Mouse (Mus musculus) embryonic facial prominence, embryonic 10.5 days (tissue): ENCODE results near the gene Tada2a. TPM values are rescaled to one million over a fixed set of nuclear protein-coding genes. Genes with fewer than 3 reads are reported as not detected.

ENCODE experiments used
- DNase-seq: peaks from one replicate; pipeline ENCODE4 v3.0.0-alpha.2; 2017; ENCODE audit warnings: low spot score
- H3K27ac ChIP-seq: fragments of 300-500 bp; sonication (generic); replicated peaks from 2 replicates; pipeline ENCODE4 v1.5.1; 2016; ENCODE audit warnings: mild to moderate bottlenecking
- H3K27me3 ChIP-seq: fragments of 300-500 bp; sonication (generic); replicated peaks from 2 replicates; pipeline ENCODE4 v1.6.1; 2016; ENCODE audit warnings: low read depth, mild to moderate bottlenecking; ENCODE audit not compliant: poor library complexity, severe bottlenecking
- H3K36me3 ChIP-seq: fragments of 300-500 bp; sonication (generic); replicated peaks from 2 replicates; pipeline ENCODE4 v1.6.1; 2016; ENCODE audit warnings: mild to moderate bottlenecking, moderate library complexity
- H3K4me1 ChIP-seq: fragments of 300-500 bp; sonication (generic); 2 replicates; pipeline ENCODE4 v1.6.1; 2016
- H3K4me3 ChIP-seq: fragments of 300-500 bp; sonication (generic); 2 replicates; pipeline ENCODE4 v1.5.1; 2016; ENCODE audit warnings: mild to moderate bottlenecking, moderate library complexity
- H3K9me3 ChIP-seq: fragments of 300-500 bp; sonication (generic); 2 replicates; pipeline ENCODE4 v1.6.1; 2016; ENCODE audit warnings: mild to moderate bottlenecking
- WGBS: fragments of 180-500 bp; shearing (Covaris S2); methylation state at CpG from one replicate; pipeline ENCODE4 v1.1.7; 2016; 5-methylcytosine and 5-hydroxymethylcytosine counted together
- polyA plus RNA-seq: library from polyadenylated mRNA; unstranded; fragments of >200 nt; fragmentation: Nextera tagmentation; extraction: Ambion mirVana; gene quantifications from 2 replicates; pipeline ENCODE4 v1.2.1, GENCODE M21; 2016

Tada2a gene
- polyA plus RNA-seq, 1 experiment from 2014 or later: 41.3 TPM

- no peak overlapping the region for H3K4me3 ChIP-seq
- H3K9me3 ChIP-seq: no peaks in the 10 kb centered on the region
- 0 out of 2 replicates have a peak, but pooled peaks cover 3% of the 10 kb centered on the region for H3K36me3 ChIP-seq
- H3K27ac ChIP-seq: no peak overlapping the region
- no peak for DNase-seq
- 83% methylated on average over 10 of the region's 10 CpGs for WGBS
- no peaks in the 10 kb centered on the region for H3K27me3 ChIP-seq
- peaks cover 33% of the 10 kb centered on the region for H3K4me1 ChIP-seq
Observed at GRCm38 (mm10) chr11:84048411-84048810, 81.0 kb downstream of the Tada2a start.

DNA sequence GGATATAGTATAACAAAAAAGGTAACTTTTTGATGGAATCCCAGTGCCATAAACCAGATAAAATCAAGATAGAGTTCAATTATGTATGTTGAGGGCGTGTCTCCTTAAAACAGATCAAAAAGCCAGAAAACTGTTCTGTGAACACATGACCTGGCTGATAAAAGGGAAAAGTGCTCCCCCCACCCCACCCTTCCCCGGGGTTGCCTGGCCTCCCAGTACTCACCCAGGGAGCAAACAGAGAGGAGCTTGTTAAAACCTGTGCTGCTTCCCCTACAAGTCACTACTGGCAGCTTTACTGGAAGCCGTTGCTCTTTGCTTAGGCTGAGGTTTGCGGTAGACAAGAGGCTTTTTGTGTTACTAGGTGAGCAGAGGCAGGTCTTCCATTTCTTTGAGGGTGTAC is 82.1 kb downstream of the Tada2a start:
- no peak overlapping the region for H3K27ac ChIP-seq
- DNase-seq: no peak
- peaks cover 43% of the 10 kb centered on the region for H3K4me1 ChIP-seq

GRCm38 (mm10) chr11:84044988-84045387 is 84.4 kb downstream of the Tada2a start:
- Histone ChIP-seq H3K27ac (0 out of 2 replicates have a peak overlapping the region, but pooled peaks have one; percentile 3), H3K9me3 (no peaks in the 10 kb centered on the region), H3K4me1 (peaks cover 52% of the 10 kb centered on the region), H3K36me3 (peaks cover 18% of the 10 kb centered on the region), H3K27me3 (no peaks in the 10 kb centered on the region), H3K4me3 (no peak overlapping the region)
- WGBS: 36% methylated on average over 1 of the region's 1 CpGs
- no peak for DNase-seq

More for the DNA sequence above, 82.1 kb downstream of the Tada2a start:
- whole genome bisulfite sequencing: 58% methylated on average over 4 of the region's 4 CpGs
- Histone ChIP-seq H3K4me3 (no peak overlapping the region), H3K36me3 (0 out of 2 replicates have a peak, but pooled peaks cover 5% of the 10 kb centered on the region), H3K27me3 (no peaks in the 10 kb centered on the region), H3K9me3 (no peaks in the 10 kb centered on the region)

DNA sequence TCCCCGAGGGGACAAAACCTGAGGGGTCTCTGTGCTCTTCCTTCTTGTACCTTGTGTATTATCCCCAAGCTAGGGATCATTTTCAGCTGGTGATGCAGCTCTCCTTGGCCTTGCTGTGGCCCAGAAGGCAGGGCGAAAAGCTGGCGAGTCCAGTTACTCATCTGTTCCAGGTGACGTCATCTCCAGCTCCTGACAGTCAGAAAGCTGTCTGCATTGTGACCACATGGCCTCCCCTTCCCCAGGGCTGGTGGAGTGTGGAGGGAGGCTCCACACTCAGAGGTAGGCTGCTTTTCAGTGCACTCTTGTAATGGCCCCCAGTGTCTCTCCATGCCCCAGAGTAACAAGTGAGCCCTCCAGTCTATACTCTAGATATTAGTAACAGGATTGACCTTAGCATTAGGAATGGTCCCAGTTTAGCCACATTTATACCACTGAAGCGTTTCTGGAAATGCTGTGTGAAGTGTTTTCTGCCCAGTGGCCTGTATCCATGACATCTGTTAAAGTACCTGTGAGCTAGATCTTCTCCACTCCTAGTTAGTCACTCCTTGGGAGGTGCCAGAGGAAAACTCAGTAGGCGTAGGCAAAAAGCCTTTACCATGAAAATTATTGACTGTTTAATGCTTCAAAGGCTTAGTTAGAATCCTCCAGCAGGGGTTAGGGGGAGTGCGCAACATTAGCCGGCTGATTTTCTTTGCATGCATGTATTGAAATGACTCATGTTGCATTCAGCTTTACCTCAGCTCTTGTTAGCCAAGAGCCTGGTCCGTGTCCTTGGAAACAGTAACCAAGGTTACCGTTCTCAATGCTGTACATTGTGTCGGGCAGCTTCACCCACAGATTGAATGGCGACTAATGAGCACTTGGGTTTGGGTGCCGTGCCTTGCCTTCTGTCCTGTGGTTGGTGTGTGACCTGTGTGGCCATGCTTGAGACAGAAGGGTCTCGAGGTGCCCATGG is 86.3 kb downstream of the Tada2a start:
- Histone ChIP-seq H3K4me3 (peak overlapping the region; percentile 13; the same call in 1 of the 2 replicates), H3K9me3 (no peaks in the 10 kb centered on the region), H3K36me3 (peaks cover 21% of the 10 kb centered on the region), H3K27ac (peak overlapping the region; percentile 76), H3K4me1 (peaks cover 58% of the 10 kb centered on the region), H3K27me3 (no peaks in the 10 kb centered on the region)
- peak; percentile 70 for DNase-seq
- WGBS: 55% methylated on average over 14 of the region's 14 CpGs

GRCm38 (mm10) chr11:84040621-84041020 is 88.8 kb downstream of the Tada2a start:
- DNase-seq: no peak
- no peak overlapping the region for H3K4me3 ChIP-seq
- H3K36me3 ChIP-seq: peaks cover 21% of the 10 kb centered on the region
- WGBS: 88% methylated on average over 6 of the region's 6 CpGs
- no peaks in the 10 kb centered on the region for H3K9me3 ChIP-seq
- no peaks in the 10 kb centered on the region for H3K27me3 ChIP-seq
- no peak overlapping the region for H3K27ac ChIP-seq
- peaks cover 49% of the 10 kb centered on the region for H3K4me1 ChIP-seq

DNA sequence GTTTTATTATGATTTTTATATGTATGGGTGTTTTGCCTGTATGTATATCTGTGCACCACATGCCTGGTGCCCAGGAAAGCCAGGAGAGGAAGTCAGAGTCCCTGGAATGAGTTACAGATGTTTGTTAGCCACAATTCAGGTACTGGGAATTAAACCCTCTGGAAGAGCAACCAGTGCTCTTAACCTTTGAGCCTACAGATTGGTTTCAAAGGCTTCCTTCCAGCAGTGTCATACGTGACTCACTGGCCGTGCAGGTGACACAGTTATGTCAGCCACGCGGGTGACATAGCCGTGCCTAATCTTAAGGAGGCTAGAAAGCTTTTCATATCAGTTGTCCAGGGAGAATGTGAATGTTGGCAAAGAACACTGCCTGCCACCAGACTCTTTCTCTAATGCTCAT is 95.7 kb downstream of the Tada2a start:
- Histone ChIP-seq H3K4me1 (0 out of 2 replicates have a peak, but pooled peaks cover 5% of the 10 kb centered on the region), H3K9me3 (no peaks in the 10 kb centered on the region), H3K4me3 (no peak overlapping the region), H3K27ac (no peak overlapping the region), H3K36me3 (peaks cover 10% of the 10 kb centered on the region; the same call in 1 of the 2 replicates), H3K27me3 (no peaks in the 10 kb centered on the region)
- DNase-seq: no peak
- WGBS: 73% methylated on average over 5 of the region's 5 CpGs

DNA sequence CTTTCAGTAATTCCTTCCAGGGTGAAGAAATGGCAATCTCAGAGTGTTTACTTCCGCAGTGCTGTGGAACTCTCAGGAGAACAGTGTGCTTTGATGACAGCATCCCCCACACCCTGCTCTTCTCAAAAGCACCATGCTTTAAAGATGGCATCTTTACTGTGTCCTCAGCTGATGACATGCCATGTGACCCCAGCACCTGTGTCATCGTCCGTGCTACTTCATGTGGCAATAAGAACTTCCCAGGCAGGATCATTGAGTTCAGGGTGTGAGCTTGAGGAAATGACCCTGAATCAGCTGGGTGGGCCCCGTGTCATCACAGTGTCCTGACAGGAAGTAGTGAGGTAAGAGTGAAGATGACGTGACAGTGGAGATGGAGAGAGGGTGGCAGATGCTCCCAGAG is 96.8 kb downstream of the Tada2a start:
- Histone ChIP-seq H3K4me1 (0 out of 2 replicates have a peak, but pooled peaks cover 5% of the 10 kb centered on the region), H3K27me3 (no peaks in the 10 kb centered on the region), H3K9me3 (no peaks in the 10 kb centered on the region), H3K27ac (no peak overlapping the region), H3K4me3 (no peak overlapping the region), H3K36me3 (peaks cover 15% of the 10 kb centered on the region)
- no peak for DNase-seq
- WGBS: 81% methylated on average over 5 of the region's 5 CpGs

GRCm38 (mm10) chr11:84031971-84032370 is 97.4 kb downstream of the Tada2a start:
- H3K27ac ChIP-seq: no peak overlapping the region
- WGBS: 54% methylated on average over 9 of the region's 9 CpGs
- H3K36me3 ChIP-seq: peaks cover 21% of the 10 kb centered on the region
- no peaks in the 10 kb centered on the region for H3K27me3 ChIP-seq
- no peak overlapping the region for H3K4me3 ChIP-seq
- H3K4me1 ChIP-seq: 0 out of 2 replicates have a peak, but pooled peaks cover 5% of the 10 kb centered on the region
- H3K9me3 ChIP-seq: no peaks in the 10 kb centered on the region
- DNase-seq: peak; percentile 52

Other genes starting within 250 kb of the Tada2a start
- gene Ddx52, start 187.5 kb downstream of the Tada2a start, polyA plus RNA-seq: 45.0 and 46.2 TPM in 2 replicates
- gene Synrg, start 165.2 kb downstream of the Tada2a start, polyA plus RNA-seq: 7.5 and 7.8 TPM in 2 replicates
- 7.3 and 9.4 TPM in 2 replicates for gene Dusp14, start 60.3 kb downstream of the Tada2a start, polyA plus RNA-seq
- gene Acaca, start 72 bp upstream of the Tada2a start, polyA plus RNA-seq: 21.7 and 26.2 TPM in 2 replicates
- not detected in 2 replicates for gene Gm11437, start 37.9 kb upstream of the Tada2a start, polyA plus RNA-seq